22 mouse cellular contexts compared by ENCODE assay signal in genomic region chr7:66497480-66497879, GRCm38 (mm10).
"Had no signal": no experiment of that assay in that cellular context is flagged by ENCODE, and none has a peak within 500 bp of the region (broad histone marks: within the 10 kb centered on the region; RNA-seq: fewer than 3 reads in every experiment).

No protein-coding gene starts in this region.

- H3K4me1 ChIP-seq: lung, embryonic 15.5 days; megakaryocyte, embryonic 14.5 days; neural tube, embryonic 12.5 days; neural tube, embryonic 15.5 days had no signal

- H3K9me3 ChIP-seq: limb, embryonic 15.5 days; lung, embryonic 15.5 days; midbrain, embryonic 10.5 days; neural tube, embryonic 12.5 days; neural tube, embryonic 15.5 days had no signal

- ATAC-seq: liver, postnatal 0 days had no signal

- H3K36me3 ChIP-seq: limb, embryonic 15.5 days; lung, embryonic 15.5 days; midbrain, embryonic 10.5 days; neural tube, embryonic 12.5 days; neural tube, embryonic 15.5 days had no signal

- H3K4me3 ChIP-seq: layer of hippocampus, adult 2 months; limb, embryonic 15.5 days; lung, embryonic 15.5 days; megakaryocyte, embryonic 14.5 days; midbrain, embryonic 10.5 days; neural tube, embryonic 12.5 days; neural tube, embryonic 15.5 days had no signal

- H3K4me2 ChIP-seq: limb, embryonic 15.5 days; liver, embryonic 11.5 days; lung, embryonic 15.5 days; neural tube, embryonic 12.5 days; neural tube, embryonic 15.5 days had no signal

- H3K9ac ChIP-seq: limb, embryonic 15.5 days; liver, embryonic 14.5 days; liver, postnatal 0 days; lung, embryonic 15.5 days; neural tube, embryonic 12.5 days; neural tube, embryonic 15.5 days had no signal

- H3K27me3 ChIP-seq: limb, embryonic 15.5 days; lung, embryonic 15.5 days; neural tube, embryonic 12.5 days; neural tube, embryonic 15.5 days had no signal

- H3K27ac ChIP-seq: layer of hippocampus, adult 2 months; limb, embryonic 15.5 days; liver, embryonic 14.5 days; lung, embryonic 15.5 days; midbrain, embryonic 10.5 days; neural tube, embryonic 12.5 days; neural tube, embryonic 15.5 days had no signal

- DNase-seq: kidney, adult 11 months; kidney, adult 8-10 months; kidney, postnatal 25 days; layer of hippocampus, adult 9-11 months; liver, postnatal 0 days; lung, postnatal 10 days; lung, postnatal 36 days; midbrain, embryonic 14.5 days; retina, postnatal 1 day; right cerebral cortex, postnatal 25 days; spleen, adult 18-20 months; thymus, adult 18-20 months; thymus, postnatal 36 days had no signal
